Mouse (Mus musculus) erythroblast, embryonic 14.5 days (primary cell): ENCODE measurements around the gene Asb2.

Experiments
- GATA1 ChIP-seq: IDR thresholded peaks from 2 replicates; pipeline ENCODE4 v1.6.1; 2012; ENCODE audit warnings: low read length, inconsistent platforms, mixed read lengths
- TAL1 ChIP-seq: IDR thresholded peaks from 3 replicates; pipeline ENCODE4 v1.6.1; 2012; ENCODE audit warnings: low read length, inconsistent platforms, mixed read lengths

- no peak for TF ChIP-seq GATA1
- TF ChIP-seq TAL1 = no peak
These were observed 41.0 kb downstream of the Asb2 start for GRCm38 (mm10) chr12:103314640-103315361.
